Mouse (Mus musculus): ENCODE data around the gene Nol9. TPM values are rescaled to one million over a fixed set of nuclear protein-coding genes. Genes with fewer than 3 reads are reported as not detected.

Gene Nol9
- polyA plus RNA-seq, 1 experiment, result 71.7 TPM

DNA sequence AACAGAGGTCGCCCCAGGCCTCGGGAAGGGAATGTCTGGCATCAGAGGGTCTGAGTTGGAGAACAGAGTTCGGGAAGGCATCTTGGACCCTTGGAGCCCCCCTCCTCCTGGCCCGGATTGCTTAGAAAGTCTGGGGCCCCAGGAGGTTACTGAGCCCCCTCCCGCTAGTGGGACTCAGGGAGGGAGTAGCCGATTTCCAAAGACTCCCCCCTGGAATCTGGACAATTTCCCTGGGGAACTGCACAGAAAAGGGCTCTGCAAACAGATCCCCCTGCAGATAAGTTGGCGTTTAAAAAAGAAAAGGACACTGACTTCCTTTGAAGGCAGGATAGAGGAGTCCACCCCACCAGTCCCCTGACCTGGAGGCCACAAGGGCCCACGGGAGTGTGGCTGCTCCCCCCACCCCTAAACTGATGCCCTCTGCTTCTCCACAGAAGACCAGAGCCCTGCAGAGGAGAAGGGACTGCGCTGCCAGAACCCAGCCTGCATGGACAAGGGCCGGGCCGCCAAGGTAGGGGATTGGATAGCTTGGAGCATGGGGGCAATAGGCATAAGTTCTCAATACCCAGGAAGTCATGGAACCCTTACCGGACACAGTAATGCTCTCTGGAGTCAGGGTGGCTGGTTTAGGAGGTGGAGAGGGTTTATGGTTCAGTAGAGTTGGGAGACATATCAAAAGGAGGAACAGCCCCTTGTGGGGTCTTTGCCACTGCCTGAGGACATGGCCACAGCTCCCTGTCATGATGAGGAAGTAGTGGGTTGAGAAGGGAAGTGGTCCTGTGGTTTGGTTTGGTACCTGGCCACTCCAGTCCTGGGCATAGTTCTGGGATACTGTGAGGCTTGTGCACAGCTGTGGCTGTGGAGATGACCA, 48.3 kb downstream of the Nol9 start:
- H3K27me3 ChIP-seq (ENCODE audit: control insufficient read depth, insufficient read depth, low read length, poor library complexity, severe bottlenecking), result no peaks in the 10 kb centered on the region
- H3K4me3 ChIP-seq (ENCODE audit: low read depth, low read length), result peak overlapping the region; percentile 76
- no peak overlapping the region for H3K27ac ChIP-seq (ENCODE audit: insufficient read depth, low read length)
- H3K4me1 ChIP-seq (ENCODE audit: control insufficient read depth, insufficient read depth, low read length), result peaks cover 13% of the 10 kb centered on the region
- peak overlapping the region; percentile 94 for H3K9ac ChIP-seq (ENCODE audit: low read depth, poor library complexity, severe bottlenecking)
- H3K9me3 ChIP-seq (replicated peaks; ENCODE audit: control insufficient read depth, insufficient read depth, low read length, poor library complexity, severe bottlenecking), result no peaks in the 10 kb centered on the region
- TF ChIP-seq CTCF (IDR thresholded peaks at IDR 0.05; ENCODE audit: low read depth, low read length) (no peak), POLR2A (IDR thresholded peaks at IDR 0.05; ENCODE audit: insufficient read depth, low read length) (no peak), EP300 (IDR thresholded peaks at IDR 0.05; ENCODE audit: insufficient read depth, low read depth, low read length) (no peak)
- H3K36me3 ChIP-seq (ENCODE audit: control insufficient read depth, insufficient read depth, low read length, poor library complexity, severe bottlenecking), result no peaks in the 10 kb centered on the region

DNA sequence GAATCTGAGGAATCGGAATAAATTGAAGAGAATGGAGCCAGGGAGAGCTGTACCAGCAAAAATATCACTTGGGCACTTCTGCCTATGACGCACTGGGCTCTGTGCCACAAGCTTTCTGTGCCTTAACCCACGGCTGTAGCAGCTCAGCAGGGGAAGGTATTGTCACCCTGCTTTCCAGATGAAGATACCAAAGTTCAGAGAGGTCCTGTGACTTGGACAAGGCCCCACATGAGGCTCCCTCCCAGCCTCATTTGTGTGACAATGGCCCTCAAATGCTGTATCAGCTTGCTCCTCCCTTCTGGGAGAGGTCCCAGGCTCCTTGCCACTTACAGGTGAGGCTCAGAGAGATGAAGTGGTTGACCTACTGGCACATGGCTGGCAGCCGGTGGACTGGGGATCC, 49.0 kb downstream of the Nol9 start:
- Histone ChIP-seq H3K4me1 (ENCODE audit: control insufficient read depth, insufficient read depth, low read length) (peaks cover 13% of the 10 kb centered on the region), H3K4me3 (ENCODE audit: low read depth, low read length) (peak overlapping the region; percentile 55), H3K36me3 (ENCODE audit: control insufficient read depth, insufficient read depth, low read length, poor library complexity, severe bottlenecking) (no peaks in the 10 kb centered on the region), H3K27me3 (ENCODE audit: control insufficient read depth, insufficient read depth, low read length, poor library complexity, severe bottlenecking) (no peaks in the 10 kb centered on the region), H3K9me3 (replicated peaks; ENCODE audit: control insufficient read depth, insufficient read depth, low read length, poor library complexity, severe bottlenecking) (no peaks in the 10 kb centered on the region), H3K27ac (ENCODE audit: insufficient read depth, low read length) (no peak overlapping the region), H3K9ac (ENCODE audit: low read depth, poor library complexity, severe bottlenecking) (peak overlapping the region; percentile 94)
- peak; percentile 91 for TF ChIP-seq EP300 (IDR thresholded peaks at IDR 0.05; ENCODE audit: insufficient read depth, low read depth, low read length)
- TF ChIP-seq CTCF (IDR thresholded peaks at IDR 0.05; ENCODE audit: low read depth, low read length), result no peak

DNA sequence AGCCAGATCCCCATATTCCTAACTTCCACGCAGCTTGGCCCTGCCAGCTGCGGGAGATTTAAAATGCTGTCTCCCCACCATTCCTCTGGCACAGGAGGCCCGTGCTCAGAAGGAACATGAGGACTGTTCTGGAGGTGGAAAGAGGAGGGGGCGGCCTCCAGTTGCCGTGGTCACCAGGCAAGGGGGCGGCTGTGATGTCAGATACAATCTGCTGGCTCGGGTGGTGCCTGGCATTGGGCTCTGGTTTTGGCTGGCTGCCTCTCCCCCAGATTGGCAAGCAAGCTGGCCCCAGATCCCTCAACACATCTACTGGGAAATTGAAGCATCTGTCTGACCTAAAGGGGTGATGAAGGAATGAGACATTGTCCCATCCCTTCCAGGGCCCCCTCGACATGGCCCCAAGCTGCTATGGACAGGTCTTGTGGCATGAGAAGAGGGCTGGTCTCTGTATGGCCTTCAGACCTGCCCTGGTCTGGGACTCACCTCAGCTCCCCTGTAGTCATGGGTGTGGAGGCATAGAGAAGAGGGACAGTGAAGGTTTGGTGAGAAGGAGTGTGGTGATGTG, 49.5 kb downstream of the Nol9 start:
- Histone ChIP-seq H3K9ac (ENCODE audit: low read depth, poor library complexity, severe bottlenecking) (peak overlapping the region; percentile 9; the same call in 1 of the 2 replicates), H3K27me3 (ENCODE audit: control insufficient read depth, insufficient read depth, low read length, poor library complexity, severe bottlenecking) (no peaks in the 10 kb centered on the region)

DNA sequence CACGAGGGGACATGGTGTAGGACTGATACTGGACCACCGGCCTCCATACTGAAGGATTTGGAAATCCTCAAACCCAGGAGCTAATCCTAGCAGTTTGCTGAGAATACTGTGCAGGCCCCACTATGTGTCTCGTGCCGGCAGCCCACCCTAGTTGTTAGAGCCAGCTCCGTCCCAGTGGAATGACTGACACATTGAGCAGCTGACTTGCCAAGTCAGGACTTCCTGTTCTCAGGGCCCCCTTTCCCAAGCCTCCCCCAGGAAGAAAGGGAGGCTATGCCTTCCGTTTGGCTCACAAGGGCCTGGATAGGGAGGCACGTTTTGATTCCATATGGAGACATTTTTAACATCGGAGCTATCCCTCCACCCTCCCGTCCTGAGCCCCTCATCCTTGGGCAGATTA, 51.1 kb downstream of the Nol9 start:
- no peaks in the 10 kb centered on the region for H3K36me3 ChIP-seq (ENCODE audit: control insufficient read depth, insufficient read depth, low read length, poor library complexity, severe bottlenecking)
- peaks cover 7% of the 10 kb centered on the region for H3K4me1 ChIP-seq (ENCODE audit: control insufficient read depth, insufficient read depth, low read length)
- H3K9ac ChIP-seq (ENCODE audit: low read depth, poor library complexity, severe bottlenecking), result no peak overlapping the region
- H3K27me3 ChIP-seq (ENCODE audit: control insufficient read depth, insufficient read depth, low read length, poor library complexity, severe bottlenecking), result no peaks in the 10 kb centered on the region
- H3K9me3 ChIP-seq (replicated peaks; ENCODE audit: control insufficient read depth, insufficient read depth, low read length, poor library complexity, severe bottlenecking), result no peaks in the 10 kb centered on the region
- H3K4me3 ChIP-seq (ENCODE audit: low read depth, low read length), result no peak overlapping the region
- H3K27ac ChIP-seq (ENCODE audit: insufficient read depth, low read length), result no peak overlapping the region
- TF ChIP-seq EP300 (IDR thresholded peaks at IDR 0.05; ENCODE audit: insufficient read depth, low read depth, low read length), result no peak
- no peak for TF ChIP-seq CTCF (IDR thresholded peaks at IDR 0.05; ENCODE audit: low read depth, low read length)
- TF ChIP-seq POLR2A (IDR thresholded peaks at IDR 0.05; ENCODE audit: insufficient read depth, low read length), result no peak

More for the DNA sequence above, 49.5 kb downstream of the Nol9 start:
- TF ChIP-seq CTCF (IDR thresholded peaks at IDR 0.05; ENCODE audit: low read depth, low read length) (no peak), POLR2A (IDR thresholded peaks at IDR 0.05; ENCODE audit: insufficient read depth, low read length) (no peak), EP300 (IDR thresholded peaks at IDR 0.05; ENCODE audit: insufficient read depth, low read depth, low read length) (no peak)
- H3K9me3 ChIP-seq (replicated peaks; ENCODE audit: control insufficient read depth, insufficient read depth, low read length, poor library complexity, severe bottlenecking), result no peaks in the 10 kb centered on the region
- H3K4me3 ChIP-seq (ENCODE audit: low read depth, low read length), result peak overlapping the region; percentile 22
- no peak overlapping the region for H3K27ac ChIP-seq (ENCODE audit: insufficient read depth, low read length)
- no peaks in the 10 kb centered on the region for H3K36me3 ChIP-seq (ENCODE audit: control insufficient read depth, insufficient read depth, low read length, poor library complexity, severe bottlenecking)
- peaks cover 10% of the 10 kb centered on the region for H3K4me1 ChIP-seq (ENCODE audit: control insufficient read depth, insufficient read depth, low read length)

DNA sequence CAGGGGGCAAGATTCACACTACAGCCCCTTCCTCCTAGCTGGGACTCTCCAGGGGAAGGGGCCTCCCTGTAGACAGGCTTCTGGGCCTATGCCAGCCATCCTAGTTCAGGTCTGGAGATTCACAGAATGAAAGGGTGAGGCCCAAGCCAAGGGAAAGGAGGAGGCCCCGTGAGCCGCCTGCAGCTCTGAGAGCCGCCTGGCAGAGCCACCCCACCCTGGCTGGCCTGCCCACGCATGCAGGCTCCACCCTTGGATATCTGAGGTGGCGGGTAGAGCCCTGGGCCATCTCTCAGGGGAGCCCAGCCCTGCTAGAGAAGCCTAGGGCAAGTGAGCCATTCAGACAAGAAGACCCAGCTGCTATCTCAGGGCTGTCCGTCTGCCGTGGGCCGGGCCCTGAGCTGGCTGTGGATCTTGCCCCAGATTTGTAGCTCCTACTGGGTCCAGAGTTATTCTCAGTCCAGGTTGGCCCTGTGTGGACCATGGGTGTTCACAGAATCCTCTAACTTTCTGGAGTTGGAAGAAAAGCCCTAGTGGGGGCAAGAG, 53.7 kb downstream of the Nol9 start:
- peaks cover 7% of the 10 kb centered on the region for H3K4me1 ChIP-seq (ENCODE audit: control insufficient read depth, insufficient read depth, low read length)
- TF ChIP-seq CTCF (IDR thresholded peaks at IDR 0.05; ENCODE audit: low read depth, low read length) (no peak), POLR2A (IDR thresholded peaks at IDR 0.05; ENCODE audit: insufficient read depth, low read length) (no peak), EP300 (IDR thresholded peaks at IDR 0.05; ENCODE audit: insufficient read depth, low read depth, low read length) (no peak)
- 0 out of 2 replicates have a peak overlapping the region, but pooled peaks have one; percentile 4 for H3K9ac ChIP-seq (ENCODE audit: low read depth, poor library complexity, severe bottlenecking)
- no peak overlapping the region for H3K4me3 ChIP-seq (ENCODE audit: low read depth, low read length)
- H3K27ac ChIP-seq (ENCODE audit: insufficient read depth, low read length), result no peak overlapping the region
- H3K9me3 ChIP-seq (replicated peaks; ENCODE audit: control insufficient read depth, insufficient read depth, low read length, poor library complexity, severe bottlenecking), result no peaks in the 10 kb centered on the region
- no peaks in the 10 kb centered on the region for H3K36me3 ChIP-seq (ENCODE audit: control insufficient read depth, insufficient read depth, low read length, poor library complexity, severe bottlenecking)
- H3K27me3 ChIP-seq (ENCODE audit: control insufficient read depth, insufficient read depth, low read length, poor library complexity, severe bottlenecking), result no peaks in the 10 kb centered on the region

DNA sequence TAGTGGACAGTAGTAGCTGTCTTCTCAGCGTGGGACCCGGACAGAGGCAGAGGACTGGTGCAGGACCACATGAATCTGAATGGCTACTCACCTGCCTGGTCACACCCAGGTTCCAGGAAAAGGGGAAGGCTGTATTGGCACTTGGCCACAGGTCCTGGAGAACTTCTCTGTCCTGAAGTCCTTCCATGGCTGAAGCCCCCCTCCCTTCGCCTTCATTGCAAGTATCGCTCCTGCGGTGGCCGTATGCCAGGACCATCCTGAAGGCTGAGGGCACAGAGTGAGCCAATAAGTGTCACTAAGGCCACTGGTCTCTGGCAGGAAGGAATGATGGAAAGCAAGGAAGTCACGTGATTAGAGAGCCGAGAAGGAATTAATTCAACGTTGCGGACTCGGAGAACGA, 55.1 kb downstream of the Nol9 start:
- H3K27me3 ChIP-seq (ENCODE audit: control insufficient read depth, insufficient read depth, low read length, poor library complexity, severe bottlenecking), result no peaks in the 10 kb centered on the region
- no peak overlapping the region for H3K4me3 ChIP-seq (ENCODE audit: low read depth, low read length)
- no peak overlapping the region for H3K27ac ChIP-seq (ENCODE audit: insufficient read depth, low read length)
- TF ChIP-seq CTCF (IDR thresholded peaks at IDR 0.05; ENCODE audit: low read depth, low read length) (no peak), EP300 (IDR thresholded peaks at IDR 0.05; ENCODE audit: insufficient read depth, low read depth, low read length) (no peak), POLR2A (IDR thresholded peaks at IDR 0.05; ENCODE audit: insufficient read depth, low read length) (no peak)
- peaks cover 3% of the 10 kb centered on the region for H3K4me1 ChIP-seq (ENCODE audit: control insufficient read depth, insufficient read depth, low read length)
- H3K36me3 ChIP-seq (ENCODE audit: control insufficient read depth, insufficient read depth, low read length, poor library complexity, severe bottlenecking), result no peaks in the 10 kb centered on the region
- no peaks in the 10 kb centered on the region for H3K9me3 ChIP-seq (replicated peaks; ENCODE audit: control insufficient read depth, insufficient read depth, low read length, poor library complexity, severe bottlenecking)
- no peak overlapping the region for H3K9ac ChIP-seq (ENCODE audit: low read depth, poor library complexity, severe bottlenecking)

Measured in ES-Bruce4 (cell line).